Mouse (Mus musculus) CH12.LX (cell line): ENCODE measurements at regions not wholly inside any gene's neighbourhood (a gene's known extent, or its start where the extent isn't known, plus 50 kb on each side); places are given as distances from the start of the nearest gene placed in this dataset.

Experiments
- DNase-seq: peaks from one replicate; pipeline ENCODE4 v3.0.0-alpha.2; 2013; ENCODE audit errors: extremely low read depth
- H3K27ac ChIP-seq: 2 replicates; pipeline ENCODE4 v1.5.1; 2012; ENCODE audit warnings: low read depth, mild to moderate bottlenecking, control low read depth, moderate library complexity; ENCODE audit not compliant: insufficient read depth
- H3K27me3 ChIP-seq: replicated peaks from 2 replicates; pipeline ENCODE3; 2012; ENCODE audit warnings: inconsistent platforms
- H3K36me3 ChIP-seq, 2 experiments: replicated peaks in 1 of 2; 2 replicates each; pipeline versions ENCODE3 to v1.6.1; 2012; ENCODE audit warnings: inconsistent platforms in 1 of 2, low read length in 1 of 2, mild to moderate bottlenecking in 1 of 2, mixed read lengths in 1 of 2, moderate library complexity in 1 of 2; ENCODE audit not compliant: control insufficient read depth in 1 of 2, insufficient read depth in 1 of 2
- H3K4me1 ChIP-seq, 2 experiments: 2 replicates each; pipeline ENCODE4 v1.6.1; 2012; ENCODE audit warnings: inconsistent platforms in 1 of 2, moderate library complexity in 1 of 2; ENCODE audit not compliant: insufficient read depth in 2 of 2, control insufficient read depth in 1 of 2
- H3K4me2 ChIP-seq: 2 replicates; pipeline ENCODE4 v1.6.1; 2012; ENCODE audit warnings: low read depth, mild to moderate bottlenecking, control low read depth; ENCODE audit not compliant: poor library complexity, insufficient read depth, severe bottlenecking
- H3K4me3 ChIP-seq, 3 experiments: fragments of 150-350 bp in 1 of 3; sonication (generic) in 1 of 3; replicated peaks in 1 of 3; 2 replicates each; pipeline versions ENCODE3 to v1.5.1; 2011 to 2012; ENCODE audit warnings: low read depth in 2 of 3, low read length in 2 of 3, mild to moderate bottlenecking in 2 of 3, moderate library complexity in 2 of 3, control low read depth in 1 of 3, improper control_type of control experiment in 1 of 3, inconsistent platforms in 1 of 3, mixed read lengths in 1 of 3; ENCODE audit not compliant: poor library complexity in 1 of 3
- H3K79me2 ChIP-seq: replicated peaks from 2 replicates; pipeline ENCODE4 v1.6.1; 2012; ENCODE audit warnings: mild to moderate bottlenecking, moderate library complexity; ENCODE audit not compliant: control insufficient read depth, poor library complexity, insufficient read depth, severe bottlenecking; ENCODE audit errors: extremely low read depth
- H3K9ac ChIP-seq: 2 replicates; pipeline ENCODE4 v1.6.1; 2012; ENCODE audit warnings: low read depth, mild to moderate bottlenecking, control low read depth, moderate library complexity; ENCODE audit not compliant: insufficient read depth
- H3K9me3 ChIP-seq: replicated peaks from 2 replicates; pipeline ENCODE3; 2012; ENCODE audit warnings: low read length, inconsistent platforms, mixed read lengths
- BHLHE40 ChIP-seq: IDR thresholded peaks from 2 replicates; pipeline ENCODE4 v1.6.1; 2011; ENCODE audit warnings: mild to moderate bottlenecking, low read depth, low read length, improper control_type of control experiment
- CHD2 ChIP-seq: IDR thresholded peaks from 2 replicates; pipeline ENCODE4 v1.6.1; 2011; ENCODE audit warnings: low read length, improper control_type of control experiment
- CTCF ChIP-seq, 2 experiments: IDR thresholded peaks in 1 of 2; conservative IDR thresholded peaks in 1 of 2; 2 replicates each; pipeline ENCODE4 v1.5.1; 2011 to 2012; ENCODE audit warnings: low read depth in 2 of 2, low read length in 2 of 2, improper control_type of control experiment in 1 of 2, inconsistent platforms in 1 of 2, mild to moderate bottlenecking in 1 of 2, moderate library complexity in 1 of 2
- EP300 ChIP-seq: IDR thresholded peaks from 2 replicates; pipeline ENCODE4 v1.6.1; 2011; ENCODE audit warnings: low read length, improper control_type of control experiment
- HCFC1 ChIP-seq: IDR thresholded peaks from 2 replicates; pipeline ENCODE4 v1.6.1; 2012; ENCODE audit warnings: low read depth, mild to moderate bottlenecking, inconsistent platforms, low read length, improper control_type of control experiment
- JUN ChIP-seq: IDR thresholded peaks from 2 replicates; pipeline ENCODE4 v1.6.1; 2011; ENCODE audit warnings: low read depth, mild to moderate bottlenecking, low read length, improper control_type of control experiment, moderate library complexity; ENCODE audit not compliant: insufficient read depth
- JUND ChIP-seq: conservative IDR thresholded peaks from 2 replicates; pipeline ENCODE4 v1.6.1; 2011; ENCODE audit warnings: low read depth, low read length, improper control_type of control experiment
- MAFK ChIP-seq: IDR thresholded peaks from 2 replicates; pipeline ENCODE4 v1.6.1; 2011; ENCODE audit warnings: low read length, improper control_type of control experiment; ENCODE audit not compliant: insufficient replicate concordance
- MAX ChIP-seq: IDR thresholded peaks from 2 replicates; pipeline ENCODE4 v1.6.1; 2011; ENCODE audit warnings: low read length, improper control_type of control experiment
- MAZ ChIP-seq: IDR thresholded peaks from 2 replicates; pipeline ENCODE4 v1.6.1; 2012; ENCODE audit warnings: low read depth, mild to moderate bottlenecking, inconsistent platforms, low read length, improper control_type of control experiment, moderate library complexity
- MEF2A ChIP-seq: IDR thresholded peaks from 2 replicates; pipeline ENCODE4 v1.6.1; 2014; ENCODE audit warnings: low read depth, mild to moderate bottlenecking, inconsistent platforms, low read length, improper control_type of control experiment, borderline replicate concordance
- MXI1 ChIP-seq: IDR thresholded peaks from 2 replicates; pipeline ENCODE4 v1.6.1; 2011; ENCODE audit warnings: mild to moderate bottlenecking, low read depth, low read length, improper control_type of control experiment
- MYC ChIP-seq: IDR thresholded peaks from 2 replicates; pipeline ENCODE4 v1.6.1; 2011; ENCODE audit warnings: low read depth, mild to moderate bottlenecking, improper control_type of control experiment, low read length
- NELFE ChIP-seq: IDR thresholded peaks from 2 replicates; pipeline ENCODE4 v1.6.1; 2011; ENCODE audit warnings: low read depth, low read length, improper control_type of control experiment
- NRF1 ChIP-seq: IDR thresholded peaks from 2 replicates; pipeline ENCODE4 v1.6.1; 2014; ENCODE audit warnings: low read depth, mild to moderate bottlenecking, inconsistent platforms, low read length, improper control_type of control experiment, moderate library complexity
- PAX5 ChIP-seq: IDR thresholded peaks from 2 replicates; pipeline ENCODE4 v1.6.1; 2012; ENCODE audit warnings: low read length, inconsistent platforms, mixed read lengths
- POLR2A ChIP-seq: IDR thresholded peaks from 2 replicates; pipeline ENCODE4 v1.6.1; 2011; ENCODE audit warnings: low read depth, mild to moderate bottlenecking, improper control_type of control experiment, low read length
- POLR2AphosphoS2 ChIP-seq: IDR thresholded peaks from 2 replicates; pipeline ENCODE4 v1.6.1; 2011; ENCODE audit warnings: low read depth, low read length, improper control_type of control experiment
- RAD21 ChIP-seq: IDR thresholded peaks from 2 replicates; pipeline ENCODE4 v1.6.1; 2011; ENCODE audit warnings: low read depth, mild to moderate bottlenecking, low read length, improper control_type of control experiment, moderate library complexity
- SIN3A ChIP-seq: IDR thresholded peaks from 2 replicates; pipeline ENCODE4 v1.6.1; 2012; ENCODE audit warnings: low read length, improper control_type of control experiment, inconsistent platforms
- TBP ChIP-seq: conservative IDR thresholded peaks from 2 replicates; pipeline ENCODE4 v1.6.1; 2011; ENCODE audit warnings: low read depth, low read length, improper control_type of control experiment
- TCF12 ChIP-seq: IDR thresholded peaks from 2 replicates; pipeline ENCODE4 v1.6.1; 2014; ENCODE audit warnings: low read depth, mild to moderate bottlenecking, inconsistent platforms, low read length, improper control_type of control experiment
- ZC3H11A ChIP-seq: IDR thresholded peaks from 2 replicates; pipeline ENCODE4 v1.6.1; 2012; ENCODE audit warnings: low read depth, mild to moderate bottlenecking, inconsistent platforms, low read length, improper control_type of control experiment
- ZKSCAN1 ChIP-seq: IDR thresholded peaks from 2 replicates; pipeline ENCODE4 v1.6.1; 2012; ENCODE audit warnings: low read depth, inconsistent platforms, low read length, improper control_type of control experiment, borderline replicate concordance
- ZNF384 ChIP-seq: IDR thresholded peaks from 2 replicates; pipeline ENCODE4 v1.6.1; 2012; ENCODE audit warnings: low read depth, low read length, improper control_type of control experiment, inconsistent platforms
- dilution Hi-C: fragments of 300-500 bp; cut with MboI; formaldehyde crosslinking; loops from 2 replicates; pipeline ENCODE4 v1.14.3; 2020; ENCODE audit warnings: low sequenced_read_pairs; ENCODE audit not compliant: extremely low pct_unique_long_range_greater_than_20kb, extremely low pct_ligation_motif_present
- in situ Hi-C: fragments of 300-500 bp; cut with MboI; formaldehyde crosslinking; loops from 3 replicates; pipeline ENCODE4 v1.14.3; 2019; ENCODE audit warnings: low sequenced_read_pairs, low pct_ligation_motif_present, low pct_unique_long_range_greater_than_20kb, mixed read lengths

GRCm38 (mm10) chr13:63954305-63954704, 134.7 kb downstream of the Hsd17b3 start:
- Histone ChIP-seq H3K27ac (no peak overlapping the region), H3K4me2 (no peak overlapping the region), H3K4me3 (no peak overlapping the region), H3K9ac (no peak overlapping the region), H3K4me1 (peaks cover 0 to 9% of the 10 kb centered on the region in 2 experiments; a peak in 2 of 4 replicates), H3K9me3 (peaks cover 7% of the 10 kb centered on the region), H3K79me2 (no peaks in the 10 kb centered on the region), H3K27me3 (peaks cover 3% of the 10 kb centered on the region), H3K36me3 (no peaks in the 10 kb centered on the region)
- no peak for DNase-seq
- dilution Hi-C loops (no loop called here), in situ Hi-C loops (no loop called here)
- TF ChIP-seq MAX (no peak), SIN3A (no peak), ZC3H11A (no peak), MEF2A (no peak), POLR2A (no peak), POLR2AphosphoS2 (no peak), EP300 (no peak), TCF12 (no peak), CHD2 (no peak), PAX5 (no peak), MAFK (no peak), NELFE (no peak), JUND (no peak), ZNF384 (no peak), CTCF (conservative IDR thresholded peaks at IDR 0.05 in 1 of 2, IDR thresholded peaks at IDR 0.05 in 1 of 2; ENCODE audit: low read depth in 2 of 2, low read length in 2 of 2) (no peak), ZKSCAN1 (no peak), HCFC1 (no peak)

GRCm38 (mm10) chr13:63951922-63952734, 136.9 kb downstream of the Hsd17b3 start:
- no peak for TF ChIP-seq ZNF384
- TF ChIP-seq TBP, result no peak
- TF ChIP-seq MYC, result no peak
- no peak for TF ChIP-seq JUN
- TF ChIP-seq NRF1, result no peak
- TF ChIP-seq BHLHE40, result no peak
- no peak for TF ChIP-seq RAD21
- no peak for TF ChIP-seq MXI1
- no peak for TF ChIP-seq MAZ
- TF ChIP-seq MEF2A, result no peak
- H3K27me3 ChIP-seq, result peaks cover 3% of the 10 kb centered on the region

More at GRCm38 (mm10) chr13:63951922-63952734, 136.9 kb downstream of the Hsd17b3 start:
- Histone ChIP-seq H3K79me2 (no peaks in the 10 kb centered on the region), H3K9ac (no peak overlapping the region), H3K27ac (no peak overlapping the region), H3K4me2 (no peak overlapping the region), H3K9me3 (no peaks in the 10 kb centered on the region), H3K4me3 (no peak overlapping the region), H3K36me3 (no peaks in the 10 kb centered on the region), H3K4me1 (peaks cover 0 to 7% of the 10 kb centered on the region in 2 experiments; a peak in 2 of 4 replicates)
- dilution Hi-C loops, result no loop called here
- in situ Hi-C loops, result no loop called here
- no peak for DNase-seq
